Mouse (Mus musculus): Measurements from ENCODE around the gene Gm40460. TPM values are rescaled to one million over a fixed set of nuclear protein-coding genes. Genes with fewer than 3 reads are reported as not detected.

Gene Gm40460
- polyA plus RNA-seq, 1 experiment: not detected

- DNase-seq: no peak
- H3K4me1 ChIP-seq (ENCODE audit: control insufficient read depth, insufficient read depth, low read length): no peaks in the 10 kb centered on the region
- H3K27ac ChIP-seq (ENCODE audit: insufficient read depth, low read length): no peak within 1 kb of the TSS
- 60% methylated on average over 1 of the region's 1 CpGs for WGBS
- H3K4me3 ChIP-seq (replicated peaks; ENCODE audit: insufficient read depth, low read depth, low read length): no peak within 1 kb of the TSS
- no peaks in the 10 kb centered on the region for H3K27me3 ChIP-seq (ENCODE audit: control insufficient read depth, insufficient read depth, low read length)
- TF ChIP-seq POLR2A (IDR thresholded peaks at IDR 0.05; ENCODE audit: borderline replicate concordance, insufficient read depth, low read length) (no peak), CTCF (IDR thresholded peaks at IDR 0.05; ENCODE audit: borderline replicate concordance, insufficient read depth, low read depth, low read length) (no peak)
These were observed 39.8 kb downstream of the Gm40460 start, which contains the start of gene Krtap5-3 for GRCm38 (mm10) chr7:142201064-142201463. Gene Krtap5-3, plus strand, starts transcription at chr7:142201364.

- H3K4me3 ChIP-seq (replicated peaks; ENCODE audit: insufficient read depth, low read depth, low read length): no peak overlapping the region
- no peak for DNase-seq
- no peaks in the 10 kb centered on the region for H3K4me1 ChIP-seq (ENCODE audit: control insufficient read depth, insufficient read depth, low read length)
- no peaks in the 10 kb centered on the region for H3K27me3 ChIP-seq (ENCODE audit: control insufficient read depth, insufficient read depth, low read length)
- no peak for TF ChIP-seq POLR2A (IDR thresholded peaks at IDR 0.05; ENCODE audit: borderline replicate concordance, insufficient read depth, low read length)
- TF ChIP-seq CTCF (IDR thresholded peaks at IDR 0.05; ENCODE audit: borderline replicate concordance, insufficient read depth, low read depth, low read length): no peak
- no peak overlapping the region for H3K27ac ChIP-seq (ENCODE audit: insufficient read depth, low read length)
- 66% methylated on average over 2 of the region's 2 CpGs for WGBS
These were observed 42.1 kb downstream of the Gm40460 start for GRCm38 (mm10) chr7:142198748-142199147.

Other genes starting within 250 kb of the Gm40460 start
- gene Mob2, start 180.0 kb downstream of the Gm40460 start, polyA plus RNA-seq (2012; rRNA removed): 67.5 and 73.4 TPM in 2 replicates
- 85.8 and 90.1 TPM in 2 replicates for gene Dusp8, start 145.2 kb downstream of the Gm40460 start, polyA plus RNA-seq (2012; rRNA removed)
- gene Gm45618, start 120.3 kb downstream of the Gm40460 start, polyA plus RNA-seq (2012; rRNA removed): not detected in 2 replicates
- not detected in 2 replicates for gene Gm39115, start 105.0 kb downstream of the Gm40460 start, polyA plus RNA-seq (2012; rRNA removed)
- not detected in 2 replicates for gene Gm45337, start 96.5 kb downstream of the Gm40460 start, polyA plus RNA-seq (2012; rRNA removed)
- gene Gm29735, start 84.0 kb downstream of the Gm40460 start, polyA plus RNA-seq (2012; rRNA removed): not detected in 2 replicates
- gene Gm4553, start 75.3 kb downstream of the Gm40460 start, polyA plus RNA-seq (2012; rRNA removed): not detected in 2 replicates
- not detected in 2 replicates for gene Krtap5-2, start 65.1 kb downstream of the Gm40460 start, polyA plus RNA-seq (2012; rRNA removed)
- gene Gm10153, start 50.7 kb downstream of the Gm40460 start, polyA plus RNA-seq (2012; rRNA removed): not detected in 2 replicates
- gene Krtap5-3, start 39.7 kb downstream of the Gm40460 start, polyA plus RNA-seq (2012; rRNA removed): not detected in 2 replicates
- gene Gm7579, start 29.2 kb downstream of the Gm40460 start, polyA plus RNA-seq (2012; rRNA removed): 0.16 TPM in 1 of 2 replicates, not detected in the other
- gene Krtap5-5, start 11.1 kb downstream of the Gm40460 start, polyA plus RNA-seq (2012; rRNA removed): not detected in 2 replicates
- not detected in 2 replicates for gene Gm2431, start 17.3 kb upstream of the Gm40460 start, polyA plus RNA-seq (2012; rRNA removed)
- not detected in 2 replicates for gene Gm4559, start 33.3 kb upstream of the Gm40460 start, polyA plus RNA-seq (2012; rRNA removed)
- not detected in 2 replicates for gene Krtap5-1, start 56.0 kb upstream of the Gm40460 start, polyA plus RNA-seq (2012; rRNA removed)
- not detected in 2 replicates for gene Krtap5-4, start 62.5 kb upstream of the Gm40460 start, polyA plus RNA-seq (2012; rRNA removed)
- gene Ifitm10, start 132.7 kb upstream of the Gm40460 start, polyA plus RNA-seq (2012; rRNA removed): 175 and 183 TPM in 2 replicates
- gene Gm49369, start 141.6 kb upstream of the Gm40460 start, polyA plus RNA-seq (2012; rRNA removed): 1.00 and 1.0 TPM in 2 replicates
- 401 and 405 TPM in 2 replicates for gene Ctsd, start 147.0 kb upstream of the Gm40460 start, polyA plus RNA-seq (2012; rRNA removed)
- gene Syt8, start 193.8 kb upstream of the Gm40460 start, polyA plus RNA-seq (2012; rRNA removed): not detected in 2 replicates
- 0.52 TPM in 1 of 2 replicates, not detected in the other for gene Tnni2, start 200.7 kb upstream of the Gm40460 start, polyA plus RNA-seq (2012; rRNA removed)
- gene Lsp1, start 219.7 kb upstream of the Gm40460 start, polyA plus RNA-seq (2012; rRNA removed): 4.2 and 5.9 TPM in 2 replicates

Measured in cerebellum, adult 2 months (tissue).